Mouse (Mus musculus): ENCODE data around the gene Trim47.

GRCm38 (mm10) chr11:116138096-116138467 is 11.1 kb upstream of the Trim47 start:
- no peak for TF ChIP-seq POLR2A (IDR thresholded peaks at IDR 0.05; ENCODE audit: extremely low read depth, insufficient read depth, low read length)
- no peak for TF ChIP-seq CTCF (IDR thresholded peaks at IDR 0.05; ENCODE audit: low read depth, low read length)
